Mouse (Mus musculus) liver, adult (tissue): Measurements from ENCODE around the gene Afap1.

ENCODE experiments used
- GATA4 ChIP-seq: IDR thresholded peaks from 2 replicates; pipeline ENCODE4 v1.6.1; 2014; ENCODE audit warnings: mild to moderate bottlenecking, low read length; ENCODE audit not compliant: insufficient replicate concordance

Gene Afap1

DNA sequence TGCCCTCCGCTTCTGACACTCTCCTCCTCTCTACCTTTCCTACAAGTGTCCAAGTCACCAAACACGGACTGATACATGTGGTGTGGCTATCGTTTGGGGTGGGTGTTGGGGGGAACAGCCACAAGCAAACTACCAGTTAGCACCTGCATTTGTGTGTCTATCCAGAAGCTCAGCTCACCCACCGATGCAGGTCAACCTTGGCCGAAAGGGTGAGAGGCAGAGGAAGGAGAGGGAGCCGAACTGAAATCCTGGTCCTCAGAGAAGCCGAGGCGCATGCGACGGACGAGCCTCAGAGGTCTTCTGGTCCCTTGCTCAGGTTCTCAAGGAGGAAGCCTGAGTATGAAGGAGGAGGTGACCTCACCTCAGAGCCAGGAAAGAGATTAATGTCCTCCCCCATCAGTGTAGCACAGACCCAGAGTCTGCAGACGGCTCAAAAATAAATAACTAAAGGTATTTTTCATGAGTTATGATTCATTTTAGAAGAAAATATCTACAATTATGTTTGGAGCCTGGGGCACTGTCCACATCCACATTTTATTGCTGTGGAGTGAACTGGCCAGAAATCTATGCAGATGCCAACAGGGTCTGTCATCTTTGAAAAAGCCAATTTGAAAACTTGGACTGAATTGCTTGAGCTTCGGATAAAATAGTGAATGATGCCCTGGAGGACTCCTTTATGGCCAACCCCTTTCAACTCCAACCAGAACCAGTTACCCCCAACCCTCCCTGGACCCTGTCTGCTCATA, 2.0 kb upstream of the Afap1 start:
- no peak for TF ChIP-seq GATA4

DNA sequence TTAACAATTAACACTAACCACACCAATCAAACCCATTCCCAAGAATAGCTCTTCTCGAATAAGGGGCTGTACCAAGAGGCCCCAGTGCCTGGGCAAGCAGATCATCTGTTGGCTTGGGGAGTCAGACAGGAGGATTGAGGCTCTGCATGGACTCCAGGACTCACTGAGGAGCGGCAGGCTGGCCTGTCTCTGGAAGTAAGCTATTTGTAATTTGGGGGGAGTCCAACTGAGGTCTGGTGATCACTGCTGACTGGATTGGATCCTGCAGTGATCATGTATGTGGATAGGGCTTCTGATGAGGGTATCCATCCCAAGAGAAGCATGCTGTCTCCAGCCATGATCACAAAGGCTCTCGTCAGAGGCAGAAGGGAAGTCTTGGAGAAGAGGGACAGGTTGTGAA, 756 bp upstream of the Afap1 start:
- no peak for TF ChIP-seq GATA4

DNA sequence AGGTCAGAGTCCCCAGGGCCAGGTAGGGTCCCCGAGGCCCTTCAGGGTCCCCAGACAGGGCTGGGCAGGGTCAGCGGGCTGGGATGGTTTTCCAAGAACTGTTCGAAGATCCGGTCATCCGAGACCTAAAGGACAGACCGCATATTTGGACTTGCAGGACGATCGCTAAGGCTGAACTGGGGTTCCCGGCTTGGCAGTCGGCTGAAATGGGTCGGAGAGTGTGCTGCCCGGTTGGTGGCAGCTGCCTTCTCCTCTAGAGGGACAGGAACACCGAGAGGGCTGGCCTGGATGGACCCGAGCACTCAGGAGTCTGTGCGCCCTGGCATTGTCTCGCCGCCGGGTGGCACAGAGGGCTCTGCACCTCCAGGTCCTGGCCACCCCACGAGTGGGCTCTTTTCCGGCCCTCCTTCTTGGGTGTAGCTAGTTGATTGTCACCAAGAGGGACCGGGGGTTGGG, 714 bp downstream of the Afap1 start:
- no peak for TF ChIP-seq GATA4

- TF ChIP-seq GATA4 = no peak
Measured at GRCm38 (mm10) chr5:35894295-35895047, 1.4 kb downstream of the Afap1 start.

GRCm38 (mm10) chr5:35895926-35896325, 2.8 kb downstream of the Afap1 start:
- TF ChIP-seq GATA4 = no peak

GRCm38 (mm10) chr5:35896556-35896955, 3.4 kb downstream of the Afap1 start:
- TF ChIP-seq GATA4 = no peak

- TF ChIP-seq GATA4 = no peak
Measured at GRCm38 (mm10) chr5:35897147-35897546, 4.0 kb downstream of the Afap1 start.

DNA sequence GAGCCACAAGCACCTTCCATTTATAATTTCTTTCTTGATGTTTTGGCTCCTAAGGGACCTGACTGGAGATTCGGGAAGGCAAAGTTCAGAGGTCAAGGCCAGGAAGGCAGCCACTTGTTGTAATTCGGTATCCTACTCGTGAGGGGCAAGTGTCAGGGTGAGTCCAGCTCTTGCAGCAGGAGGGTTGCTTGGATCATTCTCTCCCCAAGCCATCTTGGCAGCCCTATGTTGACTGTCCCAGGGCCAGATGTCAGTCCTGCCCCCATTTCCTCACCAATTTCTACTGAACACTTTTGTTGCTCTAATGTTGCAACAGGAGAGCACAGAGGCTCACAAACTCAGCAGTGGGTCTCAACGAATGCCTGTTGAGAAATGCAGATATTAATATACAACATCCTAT, 5.0 kb downstream of the Afap1 start:
- TF ChIP-seq GATA4 = no peak

- no peak for TF ChIP-seq GATA4
Measured at GRCm38 (mm10) chr5:35898994-35899393, 5.9 kb downstream of the Afap1 start.

DNA sequence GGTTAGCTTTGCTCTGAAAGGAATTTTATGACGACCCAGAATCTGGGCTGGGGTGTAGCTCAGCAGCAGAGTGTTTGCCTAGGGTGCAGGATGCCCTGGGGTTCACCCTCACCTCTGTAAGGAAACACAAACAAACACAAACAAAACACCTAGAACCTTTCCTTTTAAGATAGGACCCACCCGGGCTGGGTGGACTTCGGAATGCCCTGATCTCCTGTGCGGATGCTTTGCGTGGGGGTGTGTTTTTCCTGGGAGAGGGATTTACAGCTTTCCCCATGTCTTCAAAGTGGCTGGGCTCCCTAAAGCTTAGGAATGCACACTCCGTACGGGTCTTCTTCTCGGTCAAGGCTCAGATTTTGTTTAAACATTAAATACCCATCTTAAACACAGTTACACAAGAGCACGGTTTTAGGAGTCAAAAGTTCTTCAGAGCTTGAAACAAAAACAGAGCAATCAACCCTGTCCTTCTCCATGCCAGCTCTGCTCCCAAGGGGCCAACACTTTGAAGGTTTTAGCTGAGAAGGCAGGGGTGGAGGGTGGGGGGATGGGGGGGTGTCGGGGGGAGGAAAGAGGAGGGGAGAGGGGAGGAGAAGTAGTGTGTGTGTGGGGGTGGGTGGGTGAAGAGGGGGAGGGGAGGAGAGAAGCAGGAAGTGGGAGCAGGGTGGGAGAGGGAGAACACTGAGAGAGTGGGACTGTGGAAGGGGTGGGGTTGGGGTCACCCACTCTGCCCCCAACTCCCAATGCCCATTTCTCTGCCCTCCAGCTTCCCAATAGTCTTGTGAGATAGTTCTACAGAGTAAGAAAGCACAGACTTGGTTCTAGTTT, 7.5 kb downstream of the Afap1 start:
- no peak for TF ChIP-seq GATA4

- no peak for TF ChIP-seq GATA4
Measured at GRCm38 (mm10) chr5:35901226-35901809, 8.2 kb downstream of the Afap1 start.

GRCm38 (mm10) chr5:35903456-35903855, 10.3 kb downstream of the Afap1 start:
- no peak for TF ChIP-seq GATA4

GRCm38 (mm10) chr5:35905283-35905682, 12.2 kb downstream of the Afap1 start:
- TF ChIP-seq GATA4 = no peak

- no peak for TF ChIP-seq GATA4
Measured at GRCm38 (mm10) chr5:35907090-35907489, 14.0 kb downstream of the Afap1 start.

DNA sequence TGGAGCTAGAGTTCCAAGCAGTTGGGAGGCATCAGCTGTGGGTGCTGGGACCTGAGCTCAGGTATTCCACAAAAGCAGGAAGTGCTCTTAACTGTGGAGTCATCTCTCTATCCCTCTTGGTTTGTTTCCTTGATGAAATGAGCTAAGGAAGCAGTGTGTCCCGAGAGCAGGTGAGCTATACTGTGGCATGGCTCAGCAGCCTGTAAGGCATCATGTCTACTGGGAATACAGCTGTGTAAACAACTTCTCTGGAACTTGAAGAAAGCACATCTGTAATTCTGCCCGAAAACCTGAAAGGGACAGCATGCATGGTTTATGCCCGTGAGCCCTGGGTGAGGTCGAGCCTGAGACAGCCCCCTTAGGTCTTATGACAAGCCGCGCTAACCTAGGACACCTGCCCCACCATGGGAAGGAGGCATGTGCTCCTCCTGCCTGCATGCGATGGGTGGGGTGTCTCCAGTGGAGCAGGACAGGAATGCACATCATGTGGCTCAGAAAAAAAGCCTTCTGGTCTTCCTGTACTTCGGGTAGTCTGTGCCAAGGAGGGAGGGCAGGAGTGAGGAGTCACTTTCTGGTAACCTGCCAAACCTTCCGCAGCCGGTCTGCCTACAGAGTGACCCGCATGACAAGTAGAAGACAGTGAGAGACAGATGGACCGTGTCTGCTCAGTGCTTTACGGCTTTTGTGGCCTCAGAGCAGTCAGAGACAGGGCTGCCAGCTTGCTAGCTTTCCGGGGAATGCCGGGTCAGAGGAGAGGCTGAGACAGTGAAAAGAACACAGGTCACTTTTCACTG, 14.7 kb downstream of the Afap1 start:
- TF ChIP-seq GATA4 = no peak
